Mouse (Mus musculus) lung, embryonic 14.5 days (tissue): ENCODE data around the gene Npas3. TPM values are rescaled to one million over a fixed set of nuclear protein-coding genes. Genes with fewer than 3 reads are reported as not detected.

ENCODE experiments used
- ATAC-seq: fragments of 200-750 bp; cut with Nextera tagmentation; 2 replicates; pipeline ENCODE4 v1.8.0; 2017; ENCODE audit warnings: mild to moderate bottlenecking, moderate TSS enrichment, moderate library complexity; ENCODE audit not compliant: insufficient read depth
- DNase-seq: peaks from one replicate; pipeline ENCODE4 v3.0.0-alpha.2; 2015
- H3K27ac ChIP-seq: fragments of 300-500 bp; sonication (generic); 2 replicates; pipeline ENCODE4 v1.5.1; 2014; ENCODE audit warnings: low read depth, mild to moderate bottlenecking, moderate library complexity
- H3K27me3 ChIP-seq: fragments of 300-500 bp; sonication (generic); 2 replicates; pipeline ENCODE4 v1.6.1; 2014; ENCODE audit warnings: low read length, control low read depth; ENCODE audit not compliant: insufficient read depth
- H3K36me3 ChIP-seq: fragments of 300-500 bp; sonication (generic); 2 replicates; pipeline ENCODE4 v1.6.1; 2014; ENCODE audit warnings: control low read depth; ENCODE audit not compliant: insufficient read depth
- H3K4me1 ChIP-seq: fragments of 300-500 bp; sonication (generic); 2 replicates; pipeline ENCODE4 v1.6.1; 2014; ENCODE audit warnings: antibody characterized with exemption, control low read depth; ENCODE audit not compliant: insufficient read depth
- H3K4me2 ChIP-seq: fragments of 300-500 bp; sonication (generic); 2 replicates; pipeline ENCODE4 v1.6.1; 2014; ENCODE audit warnings: mild to moderate bottlenecking
- H3K4me3 ChIP-seq: fragments of 300-500 bp; sonication (generic); 2 replicates; pipeline ENCODE4 v1.5.1; 2014; ENCODE audit warnings: low read depth, low read length
- H3K9ac ChIP-seq: fragments of 300-500 bp; sonication (generic); 2 replicates; pipeline ENCODE4 v1.6.1; 2014
- H3K9me3 ChIP-seq: fragments of 300-500 bp; sonication (generic); 2 replicates; pipeline ENCODE4 v1.6.1; 2016; ENCODE audit warnings: low read depth, low read length, control low read depth
- CTCF ChIP-seq: IDR thresholded peaks from 2 replicates; pipeline ENCODE4 v1.5.1; 2016; ENCODE audit warnings: antibody characterized with exemption, low read depth
- WGBS: fragments of 180-500 bp; shearing (Covaris S2); extraction: QIAGEN DNeasy Blood & Tissue Kit; methylation state at CpG from one replicate; pipeline ENCODE4 v1.1.7; 2014; 5-methylcytosine and 5-hydroxymethylcytosine counted together
- polyA plus RNA-seq: library from polyadenylated mRNA; unstranded; fragments of >200 nt; fragmentation: Nextera tagmentation; extraction: Ambion mirVana; gene quantifications from 2 replicates; pipeline ENCODE4 v1.2.1, GENCODE M21; 2014

The Npas3 gene
- polyA plus RNA-seq, 1 experiment from 2014 or later, result 0.62 TPM

- DNase-seq (no peak), ATAC-seq (no peak)
- Histone ChIP-seq H3K4me3 (no peak overlapping the region), H3K27me3 (no peaks in the 10 kb centered on the region), H3K27ac (no peak overlapping the region), H3K4me1 (no peaks in the 10 kb centered on the region), H3K36me3 (no peaks in the 10 kb centered on the region), H3K9ac (no peak overlapping the region), H3K4me2 (no peak overlapping the region), H3K9me3 (no peaks in the 10 kb centered on the region)
- WGBS, result 86% methylated on average over 5 of the region's 5 CpGs
- no peak for TF ChIP-seq CTCF
Observed at GRCm38 (mm10) chr12:53581181-53581580, 332.7 kb downstream of the Npas3 start.

GRCm38 (mm10) chr12:53587249-53587648 is 338.8 kb downstream of the Npas3 start:
- Histone ChIP-seq H3K4me2 (no peak overlapping the region), H3K4me1 (0 out of 2 replicates have a peak, but pooled peaks cover 4% of the 10 kb centered on the region), H3K4me3 (no peak overlapping the region), H3K27ac (no peak overlapping the region), H3K36me3 (no peaks in the 10 kb centered on the region), H3K9ac (no peak overlapping the region), H3K27me3 (no peaks in the 10 kb centered on the region), H3K9me3 (no peaks in the 10 kb centered on the region)
- no peak for ATAC-seq
- DNase-seq, result no peak
- WGBS, result 83% methylated on average over 5 of the region's 5 CpGs
- TF ChIP-seq CTCF, result no peak

DNA sequence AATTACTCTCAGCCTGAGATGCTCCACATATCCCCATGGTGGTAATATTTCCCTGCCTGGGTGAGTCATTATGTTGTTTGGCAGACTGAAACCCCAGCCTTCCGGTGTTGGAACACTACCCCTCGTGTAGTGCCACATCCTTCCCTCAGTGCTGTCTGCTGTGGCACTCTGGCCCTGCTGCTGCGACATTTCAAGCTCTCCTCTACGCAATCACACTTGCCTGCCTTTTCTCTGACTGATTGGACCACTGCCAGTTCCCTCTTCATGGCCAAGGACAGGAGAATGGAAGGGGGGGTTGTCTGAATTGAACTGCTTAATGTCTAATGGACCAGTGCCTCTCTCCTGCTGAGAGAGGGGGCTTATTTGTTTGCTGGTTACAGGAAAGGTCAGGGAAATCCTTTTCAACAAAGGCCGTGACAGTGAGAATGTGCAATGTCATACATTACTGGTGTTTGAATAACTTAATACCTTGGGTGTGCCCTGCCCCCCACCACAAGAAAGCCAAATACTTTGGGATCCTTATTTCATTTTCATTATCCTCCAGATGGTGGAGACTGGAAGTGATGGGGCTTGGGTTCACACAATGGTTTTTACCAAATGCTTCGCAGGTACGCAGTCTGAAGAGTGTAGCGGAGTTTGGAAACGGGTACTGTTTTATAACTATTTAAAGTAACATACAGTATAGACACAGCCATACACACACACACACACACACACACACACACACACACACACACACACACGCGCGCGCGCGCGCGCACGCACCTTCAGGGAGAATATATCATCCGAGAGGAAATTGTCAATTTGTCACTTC is 339.4 kb downstream of the Npas3 start:
- no peak overlapping the region for H3K27ac ChIP-seq
- DNase-seq (peak; percentile 61), ATAC-seq (peak; percentile 49; the same call in 1 of the 2 replicates)
- 0 out of 2 replicates have a peak, but pooled peaks cover 4% of the 10 kb centered on the region for H3K4me1 ChIP-seq
- H3K27me3 ChIP-seq, result no peaks in the 10 kb centered on the region
- no peaks in the 10 kb centered on the region for H3K36me3 ChIP-seq
- H3K9me3 ChIP-seq, result no peaks in the 10 kb centered on the region
- H3K9ac ChIP-seq, result no peak overlapping the region
- WGBS, result 72% methylated on average over 19 of the region's 19 CpGs
- no peak for TF ChIP-seq CTCF
- no peak overlapping the region for H3K4me2 ChIP-seq
- H3K4me3 ChIP-seq, result no peak overlapping the region

DNA sequence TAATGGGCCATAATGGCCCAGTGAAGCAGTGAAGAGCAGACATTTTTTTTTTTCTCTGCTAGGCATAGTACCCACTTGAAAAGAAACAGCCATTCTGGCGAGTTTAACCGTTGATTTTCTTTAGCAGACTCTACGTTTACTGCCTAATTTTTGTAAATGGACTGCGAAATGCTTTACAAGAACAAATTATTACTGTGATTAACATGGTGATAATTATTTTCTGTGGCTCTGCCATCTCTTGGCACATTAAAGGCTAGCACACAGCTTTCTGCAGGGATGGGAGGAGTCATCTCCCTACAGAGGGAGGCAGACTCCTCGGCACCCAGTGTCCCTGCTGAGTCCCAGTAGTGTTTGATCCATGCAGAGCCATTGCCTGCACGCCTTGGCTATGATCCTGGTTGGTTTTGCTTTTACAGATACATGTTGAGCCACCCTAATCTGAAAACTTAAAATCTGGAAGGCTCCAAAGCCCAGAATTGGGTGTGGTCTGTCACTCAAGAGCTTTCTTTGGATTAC is 341.0 kb downstream of the Npas3 start:
- H3K4me2 ChIP-seq, result no peak overlapping the region
- H3K36me3 ChIP-seq, result no peaks in the 10 kb centered on the region
- H3K27ac ChIP-seq, result no peak overlapping the region
- H3K9ac ChIP-seq, result no peak overlapping the region
- no peak overlapping the region for H3K4me3 ChIP-seq
- H3K4me1 ChIP-seq, result 0 out of 2 replicates have a peak, but pooled peaks cover 4% of the 10 kb centered on the region
- ATAC-seq (no peak), DNase-seq (no peak)
- 44% methylated on average over 6 of the region's 6 CpGs for WGBS
- H3K9me3 ChIP-seq, result no peaks in the 10 kb centered on the region
- TF ChIP-seq CTCF, result no peak
- H3K27me3 ChIP-seq, result no peaks in the 10 kb centered on the region

DNA sequence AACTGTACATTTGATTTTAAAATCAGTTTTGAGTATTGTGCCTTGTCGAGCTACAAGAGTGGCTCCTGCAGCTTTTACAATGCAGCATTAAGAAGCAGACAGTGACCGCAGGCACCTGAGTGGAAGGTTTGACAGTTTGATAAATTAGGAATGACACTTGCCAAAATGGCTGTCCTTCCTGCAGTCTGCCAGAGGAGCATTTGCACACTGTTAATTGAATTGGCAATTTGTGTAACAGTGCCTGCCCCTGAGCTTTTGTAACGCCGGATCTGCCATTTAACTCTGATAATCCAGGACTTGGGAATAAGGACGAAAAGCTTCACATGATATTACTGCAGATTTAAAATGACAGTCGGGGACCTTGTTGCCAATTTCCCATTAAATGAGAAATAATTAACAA is 357.2 kb downstream of the Npas3 start:
- no peaks in the 10 kb centered on the region for H3K4me1 ChIP-seq
- H3K27ac ChIP-seq, result no peak overlapping the region
- H3K4me3 ChIP-seq, result no peak overlapping the region
- no peak for TF ChIP-seq CTCF
- 76% methylated on average over 6 of the region's 6 CpGs for WGBS
- DNase-seq, result no peak
- no peak overlapping the region for H3K9ac ChIP-seq
- no peaks in the 10 kb centered on the region for H3K36me3 ChIP-seq
- H3K27me3 ChIP-seq, result no peaks in the 10 kb centered on the region
- no peak overlapping the region for H3K4me2 ChIP-seq
- no peaks in the 10 kb centered on the region for H3K9me3 ChIP-seq
- no peak for ATAC-seq

GRCm38 (mm10) chr12:53612120-53612519 is 363.6 kb downstream of the Npas3 start:
- no peak for TF ChIP-seq CTCF
- H3K4me2 ChIP-seq, result no peak overlapping the region
- H3K9ac ChIP-seq, result no peak overlapping the region
- DNase-seq (no peak), ATAC-seq (no peak)
- no peak overlapping the region for H3K4me3 ChIP-seq
- WGBS, result 85% methylated on average over 7 of the region's 7 CpGs
- no peaks in the 10 kb centered on the region for H3K27me3 ChIP-seq
- no peaks in the 10 kb centered on the region for H3K36me3 ChIP-seq
- H3K4me1 ChIP-seq, result no peaks in the 10 kb centered on the region
- no peak overlapping the region for H3K27ac ChIP-seq
- no peaks in the 10 kb centered on the region for H3K9me3 ChIP-seq

DNA sequence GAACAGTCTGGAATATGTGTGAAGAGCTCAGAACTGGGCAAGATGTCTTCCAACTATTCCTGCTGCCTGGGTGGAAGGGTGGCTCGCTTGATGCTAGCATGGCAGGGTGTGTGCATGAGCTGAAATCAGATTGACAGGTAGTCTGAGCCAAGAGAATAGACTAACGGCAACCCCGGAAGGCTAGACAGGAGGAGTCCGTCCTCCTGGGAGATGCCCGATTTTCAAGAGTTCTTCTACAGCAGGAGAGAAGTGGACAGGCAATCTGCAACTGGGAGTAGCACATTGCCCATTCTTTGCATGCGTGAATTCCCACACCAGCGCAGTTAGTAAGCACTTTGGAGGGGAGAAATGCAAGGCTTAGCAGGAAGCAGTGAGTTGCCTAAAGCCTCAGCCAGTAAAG is 372.8 kb downstream of the Npas3 start:
- DNase-seq, result no peak
- ATAC-seq, result no peak
- WGBS, result 86% methylated on average over 7 of the region's 7 CpGs
- Histone ChIP-seq H3K27ac (no peak overlapping the region), H3K27me3 (no peaks in the 10 kb centered on the region), H3K4me2 (no peak overlapping the region), H3K9me3 (no peaks in the 10 kb centered on the region), H3K36me3 (no peaks in the 10 kb centered on the region), H3K4me3 (no peak overlapping the region), H3K4me1 (no peaks in the 10 kb centered on the region), H3K9ac (no peak overlapping the region)
- no peak for TF ChIP-seq CTCF
